Mouse (Mus musculus) stomach, postnatal 0 days (tissue): ENCODE data around the gene Gpnmb.

Source experiments
- CTCF ChIP-seq: IDR thresholded peaks from 2 replicates; pipeline ENCODE4 v1.5.1; 2016; ENCODE audit warnings: antibody characterized with exemption, low read depth, mild to moderate bottlenecking, moderate library complexity
- EP300 ChIP-seq: optimal IDR thresholded peaks from 2 replicates; pipeline ENCODE3; 2016; ENCODE audit warnings: antibody characterized with exemption

- TF ChIP-seq CTCF (no peak), EP300 (no peak)
Measured at GRCm38 (mm10) chr6:49032783-49033182, 3.6 kb upstream of the Gpnmb start.
